Mouse (Mus musculus) erythroblast, embryonic 14.5 days (primary cell): ENCODE data around the gene Ryr2.

Experiments
- GATA1 ChIP-seq: IDR thresholded peaks from 2 replicates; pipeline ENCODE4 v1.6.1; 2012; ENCODE audit warnings: low read length, inconsistent platforms, mixed read lengths
- TAL1 ChIP-seq: IDR thresholded peaks from 3 replicates; pipeline ENCODE4 v1.6.1; 2012; ENCODE audit warnings: low read length, inconsistent platforms, mixed read lengths

GRCm38 (mm10) chr13:11782411-11783155 is 324.2 kb downstream of the Ryr2 start:
- TF ChIP-seq GATA1 (no peak), TAL1 (no peak)
